Mouse (Mus musculus): Measurements from ENCODE around the gene Atg5.

GRCm38 (mm10) chr10:44378403-44378802 is 110.2 kb downstream of the Atg5 start:
- no peak for TF ChIP-seq CTCF (IDR thresholded peaks at IDR 0.05; ENCODE audit: borderline replicate concordance, insufficient read depth, low read length)
- no peak for TF ChIP-seq POLR2A (IDR thresholded peaks at IDR 0.05; ENCODE audit: low read depth, low read length)

Data from embryonic fibroblast, embryonic 13.5 days (primary cell).